Mouse (Mus musculus): ENCODE measurements at regions not wholly inside any gene's neighbourhood (a gene's known extent, or its start where the extent isn't known, plus 50 kb on each side); places are given as distances from the start of the nearest gene placed in this dataset.

- TF ChIP-seq CTCF (IDR thresholded peaks at IDR 0.05; ENCODE audit: borderline replicate concordance, extremely low read depth, insufficient read depth, insufficient read length), result peak; percentile 65; the same call in 1 of the 2 replicates
- TF ChIP-seq POLR2A (IDR thresholded peaks at IDR 0.05; ENCODE audit: borderline replicate concordance, extremely low read depth, insufficient read depth, insufficient read length, poor library complexity, severe bottlenecking), result no peak
Measured at GRCm38 (mm10) chr5:7899537-7899936, 60.7 kb upstream of the Steap4 start.
